Mouse (Mus musculus) 3T3-L1 (cell line): Measurements from ENCODE around the gene Gpr84.
"Not testable (repeated sequence)": the region's sequence is repeated elsewhere in the genome, so short reads cannot be mapped to it uniquely, and the experiment has no call there.

Experiments
- DNase-seq: peaks from one replicate; pipeline ENCODE4 v3.0.0-alpha.2; 2015; ENCODE audit warnings: low read depth, low spot score

Gpr84 gene

GRCm38 (mm10) chr15:103285778-103286417 is 24.5 kb downstream of the Gpr84 start:
- DNase-seq, result peak; percentile 76

- DNase-seq, result peak; percentile 73
Observed at GRCm38 (mm10) chr15:103284647-103285046, 25.8 kb downstream of the Gpr84 start.

- DNase-seq, result peak; percentile 83
Observed at GRCm38 (mm10) chr15:103284066-103284465, 26.3 kb downstream of the Gpr84 start.

- DNase-seq, result no peak
Observed at GRCm38 (mm10) chr15:103281465-103282205, 28.8 kb downstream of the Gpr84 start.

- DNase-seq, result peak; percentile 82
Observed at GRCm38 (mm10) chr15:103280817-103281464, 29.5 kb downstream of the Gpr84 start.

- DNase-seq, result peak; percentile 88
Observed at GRCm38 (mm10) chr15:103279750-103280149, 30.7 kb downstream of the Gpr84 start.

- DNase-seq, result no peak
Observed at GRCm38 (mm10) chr15:103277949-103278348, 32.5 kb downstream of the Gpr84 start.

GRCm38 (mm10) chr15:103275943-103276342 is 34.5 kb downstream of the Gpr84 start:
- not testable (repeated sequence) for DNase-seq

- peak; percentile 100 for DNase-seq
Observed at GRCm38 (mm10) chr15:103272419-103273279, 37.8 kb downstream of the Gpr84 start, which contains the start of gene Copz1. Gene Copz1, plus strand, starts transcription at chr15:103272714.

GRCm38 (mm10) chr15:103268903-103269302 is 41.5 kb downstream of the Gpr84 start:
- DNase-seq, result no peak

GRCm38 (mm10) chr15:103264794-103265193 is 45.6 kb downstream of the Gpr84 start:
- DNase-seq, result no peak

- peak; percentile 99 for DNase-seq
Observed at GRCm38 (mm10) chr15:103259989-103260388, 50.4 kb downstream of the Gpr84 start.

- DNase-seq, result no peak
Observed at GRCm38 (mm10) chr15:103259162-103259561, 51.2 kb downstream of the Gpr84 start.
